Mouse (Mus musculus) skeletal muscle tissue, postnatal 0 days (tissue): Measurements from ENCODE around the gene Plxna2. TPM values are rescaled to one million over a fixed set of nuclear protein-coding genes. Genes with fewer than 3 reads are reported as not detected.

Experiments
- microRNA-seq, 2 experiments: library from miRNA; unstranded; fragments of <30 nt; microRNA quantifications; one replicate each; pipeline ENCODE4; 2016
- polyA plus RNA-seq: library from polyadenylated mRNA; unstranded; fragments of >200 nt; fragmentation: Nextera tagmentation; extraction: Ambion mirVana; gene quantifications from 2 replicates; pipeline ENCODE4 v1.2.1, GENCODE M21; 2015

Gene Plxna2
- polyA plus RNA-seq, result 5.3 TPM in 2 replicates

GRCm38 (mm10) chr1:194617918-194618317 lies at the start of gene Plxna2:
Gene Plxna2 (plus strand): TSS chr1:194618218.

Small RNAs within 50 kb of the gene (microRNA-seq; reads per million reads assigned to microRNA genes)
- gene Mir3962, result 0.20 to 1.1 reads per million in 2 experiments
